Mouse (Mus musculus): Measurements from ENCODE around the gene Atxn1.

- no peak for TF ChIP-seq POLR2A (IDR thresholded peaks at IDR 0.05; ENCODE audit: insufficient read depth, low read depth, low read length)
- no peak for TF ChIP-seq EP300 (IDR thresholded peaks at IDR 0.05; ENCODE audit: insufficient read depth, low read depth, low read length)
- TF ChIP-seq CTCF (IDR thresholded peaks at IDR 0.05) = no peak
Observed at GRCm38 (mm10) chr13:45715583-45716180, 249.1 kb downstream of the Atxn1 start.

Data from heart, adult 2 months (tissue).